Mouse (Mus musculus) embryonic facial prominence, embryonic 15.5 days (tissue): ENCODE data around the gene Hoxd4. TPM values are rescaled to one million over a fixed set of nuclear protein-coding genes. Genes with fewer than 3 reads are reported as not detected.

Source experiments
- ATAC-seq: fragments of 200-750 bp; cut with Nextera tagmentation; 2 replicates; pipeline ENCODE4 v1.8.0; 2017; ENCODE audit warnings: low read depth, moderate TSS enrichment; ENCODE audit not compliant: insufficient number of reproducible peaks, low FRiP score, low TSS enrichment
- H3K27ac ChIP-seq: fragments of 300-500 bp; sonication (generic); replicated peaks from 2 replicates; pipeline ENCODE4 v1.5.1; 2015; ENCODE audit warnings: mild to moderate bottlenecking, inconsistent platforms
- H3K27me3 ChIP-seq: fragments of 300-500 bp; sonication (generic); 2 replicates; pipeline ENCODE4 v1.6.1; 2015; ENCODE audit warnings: inconsistent platforms
- H3K36me3 ChIP-seq: fragments of 300-500 bp; sonication (generic); 2 replicates; pipeline ENCODE4 v1.6.1; 2015; ENCODE audit warnings: mild to moderate bottlenecking, inconsistent platforms
- H3K4me1 ChIP-seq: fragments of 300-500 bp; sonication (generic); 2 replicates; pipeline ENCODE4 v1.6.1; 2015; ENCODE audit warnings: inconsistent platforms
- H3K4me2 ChIP-seq: fragments of 300-500 bp; sonication (generic); replicated peaks from 2 replicates; pipeline ENCODE4 v1.6.1; 2015; ENCODE audit warnings: mild to moderate bottlenecking, inconsistent platforms
- H3K4me3 ChIP-seq: fragments of 300-500 bp; sonication (generic); replicated peaks from 2 replicates; pipeline ENCODE4 v1.5.1; 2015; ENCODE audit warnings: mild to moderate bottlenecking, inconsistent platforms
- H3K9ac ChIP-seq: fragments of 300-500 bp; sonication (generic); 2 replicates; pipeline ENCODE4 v1.6.1; 2015; ENCODE audit warnings: inconsistent platforms
- H3K9me3 ChIP-seq: fragments of 300-500 bp; sonication (generic); replicated peaks from 2 replicates; pipeline ENCODE4 v1.6.1; 2016; ENCODE audit warnings: inconsistent platforms
- WGBS: fragments of 180-500 bp; shearing (Covaris S2); methylation state at CpG from one replicate; pipeline ENCODE4 v1.1.7; 2015; 5-methylcytosine and 5-hydroxymethylcytosine counted together
- polyA plus RNA-seq: library from polyadenylated mRNA; unstranded; fragments of >200 nt; fragmentation: Nextera tagmentation; extraction: Ambion mirVana; gene quantifications from 2 replicates; pipeline ENCODE4 v1.2.1, GENCODE M21; 2015

Hoxd4 gene
- polyA plus RNA-seq, 1 experiment from 2014 or later = 0.35 TPM

GRCm38 (mm10) chr2:74680561-74681398 is 30.9 kb upstream of the Hoxd4 start:
- H3K9me3 ChIP-seq = no peaks in the 10 kb centered on the region
- no peak overlapping the region for H3K4me2 ChIP-seq
- no peaks in the 10 kb centered on the region for H3K36me3 ChIP-seq
- peaks cover 16% of the 10 kb centered on the region for H3K4me1 ChIP-seq
- peaks cover 100% of the 10 kb centered on the region for H3K27me3 ChIP-seq
- no peak overlapping the region for H3K9ac ChIP-seq
- H3K27ac ChIP-seq = no peak overlapping the region
- WGBS = 11% methylated on average over 21 of the region's 21 CpGs
- H3K4me3 ChIP-seq = no peak overlapping the region
- no peak for ATAC-seq

- H3K36me3 ChIP-seq = no peaks in the 10 kb centered on the region
- H3K4me3 ChIP-seq = peak overlapping the region; percentile 32
- no peak overlapping the region for H3K9ac ChIP-seq
- no peaks in the 10 kb centered on the region for H3K9me3 ChIP-seq
- WGBS = under 1% methylated on average over 76 of the region's 78 CpGs
- peaks cover 16% of the 10 kb centered on the region for H3K4me1 ChIP-seq
- H3K4me2 ChIP-seq = peak overlapping the region; percentile 43
- ATAC-seq = 0 out of 2 replicates have a peak, but pooled peaks have one; percentile 24
- H3K27ac ChIP-seq = no peak overlapping the region
- peaks cover 97% of the 10 kb centered on the region for H3K27me3 ChIP-seq
Measured at GRCm38 (mm10) chr2:74681594-74682531, 29.9 kb upstream of the Hoxd4 start.

GRCm38 (mm10) chr2:74682796-74683195 is 28.9 kb upstream of the Hoxd4 start:
- under 1% methylated on average over 36 of the region's 51 CpGs for whole genome bisulfite sequencing
- Histone ChIP-seq H3K9ac (no peak overlapping the region), H3K36me3 (no peaks in the 10 kb centered on the region), H3K4me2 (peak overlapping the region; percentile 43), H3K4me3 (peak overlapping the region; percentile 32), H3K27ac (no peak overlapping the region), H3K4me1 (peaks cover 16% of the 10 kb centered on the region), H3K9me3 (no peaks in the 10 kb centered on the region), H3K27me3 (peaks cover 97% of the 10 kb centered on the region)
- ATAC-seq = no peak

GRCm38 (mm10) chr2:74683471-74683951 is 28.2 kb upstream of the Hoxd4 start:
- ATAC-seq = no peak
- no peak overlapping the region for H3K9ac ChIP-seq
- H3K4me3 ChIP-seq = no peak overlapping the region
- H3K27ac ChIP-seq = no peak overlapping the region
- under 1% methylated on average over 18 of the region's 18 CpGs for WGBS
- no peak overlapping the region for H3K4me2 ChIP-seq
- peaks cover 16% of the 10 kb centered on the region for H3K4me1 ChIP-seq
- no peaks in the 10 kb centered on the region for H3K36me3 ChIP-seq
- peaks cover 97% of the 10 kb centered on the region for H3K27me3 ChIP-seq
- no peaks in the 10 kb centered on the region for H3K9me3 ChIP-seq

- Histone ChIP-seq H3K4me3 (no peak overlapping the region), H3K4me1 (peaks cover 16% of the 10 kb centered on the region), H3K9me3 (no peaks in the 10 kb centered on the region), H3K4me2 (no peak overlapping the region), H3K36me3 (no peaks in the 10 kb centered on the region), H3K9ac (no peak overlapping the region), H3K27ac (no peak overlapping the region), H3K27me3 (peaks cover 97% of the 10 kb centered on the region)
- WGBS = 3% methylated on average over 12 of the region's 12 CpGs
- ATAC-seq = no peak
Measured at GRCm38 (mm10) chr2:74684106-74684505, 27.6 kb upstream of the Hoxd4 start.

GRCm38 (mm10) chr2:74685059-74685603 is 26.6 kb upstream of the Hoxd4 start:
- Histone ChIP-seq H3K27me3 (peaks cover 97% of the 10 kb centered on the region), H3K4me2 (no peak overlapping the region), H3K27ac (no peak overlapping the region)

GRCm38 (mm10) chr2:74686301-74686987 is 25.3 kb upstream of the Hoxd4 start:
- no peak for ATAC-seq
- Histone ChIP-seq H3K4me2 (no peak overlapping the region), H3K4me1 (peaks cover 16% of the 10 kb centered on the region), H3K36me3 (no peaks in the 10 kb centered on the region), H3K4me3 (no peak overlapping the region), H3K27ac (no peak overlapping the region), H3K9ac (no peak overlapping the region), H3K27me3 (peaks cover 92% of the 10 kb centered on the region), H3K9me3 (no peaks in the 10 kb centered on the region)
- 5% methylated on average over 17 of the region's 17 CpGs for WGBS

More at GRCm38 (mm10) chr2:74685059-74685603, 26.6 kb upstream of the Hoxd4 start:
- H3K9ac ChIP-seq = no peak overlapping the region
- H3K4me3 ChIP-seq = no peak overlapping the region
- H3K4me1 ChIP-seq = peaks cover 16% of the 10 kb centered on the region
- H3K9me3 ChIP-seq = no peaks in the 10 kb centered on the region
- WGBS = 11% methylated on average over 4 of the region's 4 CpGs
- ATAC-seq = no peak
- H3K36me3 ChIP-seq = no peaks in the 10 kb centered on the region

- Histone ChIP-seq H3K4me1 (peaks cover 9% of the 10 kb centered on the region), H3K4me2 (no peak overlapping the region), H3K36me3 (no peaks in the 10 kb centered on the region), H3K9me3 (no peaks in the 10 kb centered on the region), H3K27me3 (peaks cover 92% of the 10 kb centered on the region), H3K4me3 (no peak overlapping the region), H3K9ac (no peak overlapping the region), H3K27ac (no peak overlapping the region)
- ATAC-seq = no peak
- WGBS = 2% methylated on average over 27 of the region's 27 CpGs
Measured at GRCm38 (mm10) chr2:74686988-74687697, 24.6 kb upstream of the Hoxd4 start.

GRCm38 (mm10) chr2:74687698-74688555 is 23.8 kb upstream of the Hoxd4 start:
- H3K4me3 ChIP-seq = no peak overlapping the region
- no peak overlapping the region for H3K27ac ChIP-seq
- no peak for ATAC-seq
- no peak overlapping the region for H3K4me2 ChIP-seq
- no peaks in the 10 kb centered on the region for H3K9me3 ChIP-seq
- 2% methylated on average over 31 of the region's 31 CpGs for WGBS
- H3K27me3 ChIP-seq = peaks cover 92% of the 10 kb centered on the region
- H3K9ac ChIP-seq = no peak overlapping the region
- H3K36me3 ChIP-seq = no peaks in the 10 kb centered on the region
- H3K4me1 ChIP-seq = peaks cover under 1% of the 10 kb centered on the region
